Mouse (Mus musculus): Measurements from ENCODE around the gene 4921517D22Rik.

The 4921517D22Rik gene

DNA sequence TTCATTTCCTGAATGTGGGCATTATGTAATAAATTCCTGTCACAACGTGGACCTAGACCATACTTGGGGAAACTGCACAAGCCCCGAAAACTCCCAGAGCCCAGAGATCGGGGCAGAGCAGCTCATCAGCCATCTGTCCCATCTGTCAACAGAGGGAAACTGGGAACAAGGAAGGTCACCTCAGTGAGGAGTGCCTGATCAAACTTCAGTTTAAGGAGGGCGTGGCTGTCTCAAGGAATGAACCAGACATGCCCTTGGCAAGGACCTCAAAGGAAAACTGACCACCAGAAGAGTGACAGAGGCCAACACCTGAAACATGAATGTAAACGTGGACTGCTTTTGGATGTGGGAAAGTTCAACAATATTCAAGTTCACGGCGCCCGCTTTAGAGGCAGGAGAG lies 32.5 kb downstream of the 4921517D22Rik start:
- DNase-seq (ENCODE audit: low spot score in 2 of 2), result no peak

DNA sequence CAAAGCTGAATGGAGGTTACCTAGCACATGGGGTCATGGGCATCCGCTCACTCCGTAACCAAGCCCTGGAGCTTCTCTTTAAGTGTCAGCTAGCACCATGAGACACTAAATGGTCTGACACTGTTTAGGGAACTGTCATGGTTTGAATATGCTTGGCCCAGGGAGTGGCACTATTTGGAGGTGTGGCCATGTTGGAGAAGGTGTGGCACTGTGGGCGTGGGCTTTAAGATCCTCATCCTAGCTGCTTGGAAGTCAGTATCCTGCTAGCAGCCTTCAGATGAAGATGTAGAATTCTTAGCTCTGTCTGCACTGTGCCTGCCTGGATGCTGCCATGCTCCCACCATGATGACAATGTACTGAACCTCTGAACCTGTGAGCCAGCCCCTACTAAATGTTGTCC lies 33.5 kb downstream of the 4921517D22Rik start:
- no peak for DNase-seq (ENCODE audit: low spot score in 2 of 2)

DNA sequence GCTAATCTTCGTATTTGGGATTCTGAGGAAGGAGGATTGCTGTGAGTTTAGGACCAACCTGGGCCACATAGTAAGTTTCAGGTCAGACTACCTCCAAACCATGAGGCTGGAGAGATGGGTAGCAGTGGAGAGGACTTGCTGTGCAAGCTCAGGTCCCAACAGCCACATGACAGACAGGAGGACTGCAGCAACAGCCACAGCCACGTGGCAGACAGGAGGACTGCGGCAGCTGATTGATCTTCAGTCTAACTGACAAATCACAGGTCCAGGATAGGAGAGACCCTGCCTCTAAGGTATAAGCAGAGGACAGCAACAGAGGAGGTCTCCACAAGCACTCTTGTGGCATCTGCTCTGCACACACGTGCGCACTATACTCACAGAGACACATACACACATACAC lies 36.1 kb downstream of the 4921517D22Rik start:
- DNase-seq (ENCODE audit: low spot score in 2 of 2), result no peak

DNA sequence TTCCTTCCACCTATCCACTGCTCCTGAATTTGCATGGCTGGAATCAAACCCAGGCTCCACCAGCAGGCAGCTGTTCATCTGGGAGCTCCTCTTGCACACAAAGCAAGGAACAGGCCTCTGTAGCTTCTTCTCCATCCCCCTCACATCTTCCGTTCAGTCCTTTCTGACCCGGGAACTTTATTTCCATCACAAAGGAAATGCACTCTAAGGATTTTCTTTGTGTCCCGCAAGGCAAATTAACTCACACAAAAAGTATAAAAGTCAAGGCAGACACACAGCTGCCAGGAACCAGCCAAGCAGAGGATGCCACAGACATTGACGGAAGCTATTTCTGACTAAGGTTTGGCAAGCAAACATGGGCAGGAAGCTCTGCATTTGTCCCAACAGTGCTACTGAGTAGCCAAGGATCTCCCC lies 36.9 kb downstream of the 4921517D22Rik start:
- no peak for DNase-seq (ENCODE audit: low spot score in 2 of 2)

DNA sequence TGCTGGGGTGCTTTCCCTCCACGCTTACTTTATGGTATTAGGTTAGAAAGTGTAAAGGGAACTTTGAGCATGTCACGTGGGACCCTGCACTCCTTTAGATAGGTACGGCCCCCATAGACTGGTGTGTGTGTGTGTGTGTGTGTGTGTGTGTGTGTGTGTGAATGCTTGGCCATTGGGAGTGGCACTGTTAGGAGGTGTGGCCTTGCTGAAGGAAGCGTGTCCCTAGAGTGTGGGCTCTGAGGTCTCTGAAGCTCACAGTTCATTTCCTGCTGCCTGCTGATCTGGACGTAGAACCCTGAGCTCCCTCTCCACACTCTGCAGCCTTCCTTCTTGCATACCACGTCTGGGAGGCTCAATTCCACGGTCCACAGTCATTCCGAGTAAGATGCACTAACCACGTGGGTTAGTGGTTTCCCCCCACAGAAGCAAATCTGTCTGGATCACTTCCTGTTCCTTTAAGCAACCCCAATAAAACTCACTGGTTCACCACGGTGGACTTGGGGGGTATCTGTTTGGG lies 37.5 kb downstream of the 4921517D22Rik start:
- no peak for DNase-seq (ENCODE audit: low spot score in 2 of 2)

DNA sequence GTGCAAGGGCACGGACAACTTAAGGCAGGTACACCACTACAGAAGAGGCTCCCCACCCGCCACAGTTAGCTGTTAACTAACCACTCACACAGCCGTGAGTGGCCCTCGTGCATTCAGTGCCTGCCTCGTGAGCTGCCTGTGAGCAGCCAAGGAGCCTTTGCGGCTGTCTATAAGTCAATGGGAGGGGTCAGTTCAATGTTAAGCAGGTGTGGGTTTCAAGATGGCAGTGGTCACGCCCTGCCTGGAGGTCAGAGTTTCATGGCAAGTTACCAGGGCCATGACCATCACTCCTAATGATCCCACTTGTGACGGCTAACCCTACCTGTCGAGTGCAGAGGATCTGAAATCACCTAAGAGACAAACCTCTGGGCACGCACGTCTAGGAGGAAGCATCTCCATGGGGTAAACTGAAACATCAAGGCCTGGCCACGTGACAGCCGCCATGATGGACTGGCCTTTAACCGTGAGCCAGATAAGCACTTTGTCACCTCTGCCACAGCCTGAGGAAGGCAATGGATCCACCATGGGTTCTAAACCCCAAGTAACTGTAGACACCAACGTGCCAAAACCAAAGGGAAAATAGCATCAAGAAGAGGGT lies 38.1 kb downstream of the 4921517D22Rik start:
- no peak for DNase-seq (ENCODE audit: low spot score in 2 of 2)

DNA sequence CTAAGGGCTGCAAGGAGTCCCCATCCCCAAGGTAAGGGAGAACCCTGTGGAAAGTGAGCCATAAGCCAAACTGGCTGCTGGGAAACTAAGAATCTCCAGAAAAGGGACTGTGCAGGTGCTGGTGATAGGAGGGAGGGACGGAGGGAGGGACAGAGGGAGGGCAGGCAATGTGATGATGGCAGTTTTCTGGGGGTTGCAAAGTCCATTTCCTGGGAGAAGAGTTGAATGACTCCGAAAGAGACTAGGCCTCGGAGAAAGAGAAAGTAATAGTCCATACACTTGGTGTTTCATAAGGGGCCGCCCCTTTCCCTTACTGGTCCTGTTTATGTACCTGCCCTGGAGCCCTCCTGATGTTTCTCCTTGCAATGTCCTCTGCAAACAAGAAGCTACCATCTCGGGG lies 39.4 kb downstream of the 4921517D22Rik start:
- no peak for DNase-seq (ENCODE audit: low spot score in 2 of 2)

DNA sequence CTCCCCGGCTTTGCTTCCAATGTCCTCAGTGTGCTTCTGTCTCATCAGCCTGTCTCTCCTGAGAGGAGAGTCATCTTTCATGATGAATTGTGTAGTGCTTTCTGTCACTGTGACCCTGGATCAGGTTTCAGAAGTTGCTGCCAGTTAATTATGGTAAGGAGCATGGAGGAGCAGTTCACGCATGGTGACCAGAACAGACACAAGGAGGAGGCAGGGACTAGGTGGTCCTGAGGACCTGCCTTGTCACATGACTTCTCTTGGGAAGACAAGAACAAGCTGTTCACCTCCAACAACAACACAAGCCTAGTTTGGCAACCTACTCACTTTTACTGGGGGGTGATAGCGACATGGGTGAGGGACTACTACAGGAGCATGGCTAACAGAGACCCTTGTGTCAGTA lies 40.8 kb downstream of the 4921517D22Rik start:
- no peak for DNase-seq (ENCODE audit: low spot score in 2 of 2)

DNA sequence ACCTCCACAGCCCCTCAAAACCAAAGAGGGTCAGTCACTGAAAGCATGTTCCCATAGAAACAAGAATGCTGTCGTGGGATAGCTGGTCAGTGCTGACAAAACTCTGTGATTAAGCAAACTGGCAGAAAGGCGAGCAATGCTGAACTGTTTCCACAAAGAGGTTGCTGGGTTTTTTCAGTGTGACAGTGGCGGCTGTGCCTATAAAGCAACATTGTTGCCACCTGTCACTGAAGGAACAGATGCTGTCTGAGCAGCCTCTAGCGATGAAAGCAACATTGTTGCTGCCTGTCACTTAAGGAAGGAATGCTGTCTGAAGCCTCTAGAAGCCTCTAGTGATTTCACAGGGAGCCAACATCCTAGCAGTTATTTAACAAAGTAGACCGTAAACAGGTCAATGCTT lies 41.3 kb downstream of the 4921517D22Rik start:
- DNase-seq (ENCODE audit: low spot score in 2 of 2), result no peak

DNA sequence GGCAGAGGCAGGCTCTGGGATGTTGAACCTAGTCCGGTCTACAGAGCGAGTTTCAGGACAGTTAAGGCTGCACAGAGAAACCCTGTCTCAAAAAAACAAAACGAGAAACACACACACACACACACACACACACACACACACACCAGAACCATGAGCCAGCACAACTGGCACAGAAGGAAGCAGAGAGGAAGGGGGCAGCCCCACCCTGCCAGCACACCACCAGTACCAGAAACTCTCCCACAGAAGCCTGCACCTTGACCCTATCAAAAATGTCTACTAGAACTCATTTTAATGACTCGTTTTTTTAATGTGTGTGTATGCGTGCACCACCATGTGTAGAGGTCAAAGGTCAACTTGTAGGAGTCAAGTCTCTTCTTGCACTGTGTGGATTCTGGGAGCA lies 44.1 kb downstream of the 4921517D22Rik start:
- DNase-seq (ENCODE audit: low spot score in 2 of 2), result no peak

DNA sequence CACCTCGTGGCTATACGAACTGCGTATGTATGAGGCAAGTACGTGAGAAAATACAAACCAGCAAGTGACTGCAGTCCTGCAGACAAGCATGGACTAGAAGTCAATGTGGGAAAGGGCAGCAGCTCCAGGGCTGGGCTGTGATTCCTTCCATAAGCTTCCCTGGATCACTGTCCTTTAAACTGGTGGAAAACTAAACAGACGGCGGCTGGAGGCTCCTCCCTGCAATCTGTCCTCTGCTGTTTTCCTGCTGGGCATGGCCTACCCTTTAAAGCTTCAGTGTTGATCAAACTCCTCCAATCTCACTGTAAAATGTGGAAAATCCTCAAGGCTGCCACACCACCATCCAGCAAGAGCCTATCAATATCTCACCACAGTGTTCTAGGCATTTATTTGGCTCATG lies 45.3 kb downstream of the 4921517D22Rik start:
- DNase-seq (ENCODE audit: low spot score in 2 of 2), result no peak

DNA sequence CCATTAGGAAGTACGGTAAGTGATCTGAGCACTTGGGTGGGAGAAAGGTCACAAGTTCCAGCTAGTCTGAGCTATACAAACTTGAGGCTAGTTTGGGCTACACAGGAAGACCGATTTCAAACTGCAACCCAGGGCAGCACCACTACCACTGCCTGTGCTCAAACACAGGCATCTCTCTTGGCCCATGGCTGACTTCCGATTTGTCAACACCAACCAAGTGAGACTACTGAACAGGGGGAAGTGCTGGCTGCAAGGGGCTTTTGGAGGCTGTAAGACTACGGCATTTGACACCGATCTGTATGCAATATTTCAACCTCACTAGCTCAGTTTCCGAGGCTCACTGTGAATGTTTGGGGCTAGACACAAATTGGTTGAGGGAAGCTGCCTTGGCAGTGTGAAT lies 46.4 kb downstream of the 4921517D22Rik start:
- no peak for DNase-seq (ENCODE audit: low spot score in 2 of 2)

DNA sequence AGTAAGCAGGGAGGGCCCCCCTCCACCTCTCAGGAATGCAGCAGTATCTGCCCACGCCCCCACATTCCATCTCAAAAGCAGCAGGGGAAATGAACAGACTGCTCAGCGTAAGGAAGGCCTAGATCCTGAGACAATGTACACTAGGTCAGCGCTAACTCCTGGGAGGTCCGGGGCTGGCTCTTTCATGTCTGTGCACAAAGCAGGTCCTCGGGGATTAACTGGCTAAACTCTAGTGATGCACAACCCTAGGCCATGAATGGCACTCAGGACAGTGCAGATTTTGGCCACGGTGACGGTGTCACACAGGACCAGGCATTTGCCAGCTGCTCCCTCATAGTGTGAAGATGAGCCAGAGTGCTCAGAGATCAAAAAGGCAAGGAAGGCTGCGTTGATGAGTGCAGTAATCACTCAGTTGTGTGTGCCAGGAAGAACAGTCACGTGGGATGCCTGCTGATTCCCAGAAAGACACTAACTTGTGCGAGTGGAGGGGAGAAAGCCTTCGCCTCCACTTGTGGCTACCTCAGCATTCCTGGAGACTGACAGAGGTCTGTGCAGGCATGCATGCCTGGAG lies 47.1 kb downstream of the 4921517D22Rik start:
- no peak for DNase-seq (ENCODE audit: low spot score in 2 of 2)

DNA sequence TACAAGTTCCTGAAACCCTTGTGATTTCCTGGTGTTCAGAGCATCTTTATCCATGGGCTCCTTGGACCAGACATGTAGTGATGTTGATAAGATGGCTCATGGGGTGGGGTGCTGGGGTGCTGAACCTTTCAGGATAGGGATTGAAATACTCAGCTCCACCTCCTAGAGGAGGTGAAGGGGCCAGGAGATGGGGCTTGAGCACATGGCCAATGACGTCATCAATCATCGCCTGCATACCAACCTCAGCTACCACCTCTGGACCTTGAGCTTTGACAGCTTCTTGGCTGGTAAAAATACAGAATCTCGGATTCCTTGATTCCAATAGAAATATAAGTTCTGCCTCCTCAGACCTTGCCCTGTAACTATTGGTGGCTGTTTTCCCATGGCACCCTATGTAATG lies 48.4 kb downstream of the 4921517D22Rik start:
- no peak for DNase-seq (ENCODE audit: low spot score in 2 of 2)

DNA sequence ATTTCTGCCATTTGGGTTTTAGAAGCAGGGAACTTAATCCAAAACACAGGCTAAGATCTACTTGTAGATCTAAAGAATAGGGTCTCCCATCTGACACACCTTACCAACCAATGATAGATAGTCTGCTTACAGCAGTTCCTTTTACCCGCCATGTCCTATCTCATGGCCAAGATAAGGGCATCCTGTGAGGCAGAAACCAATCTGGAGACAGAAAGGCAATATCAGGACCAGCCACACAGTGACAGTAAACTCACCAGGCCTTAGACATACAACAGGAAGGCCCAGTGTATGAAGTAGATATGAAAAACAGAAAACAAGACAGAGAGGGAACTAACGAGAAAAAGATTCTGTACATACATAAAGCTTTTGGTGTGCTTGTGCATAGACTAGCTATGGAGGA lies 51.1 kb downstream of the 4921517D22Rik start:
- no peak for DNase-seq (ENCODE audit: low spot score in 2 of 2)

DNA sequence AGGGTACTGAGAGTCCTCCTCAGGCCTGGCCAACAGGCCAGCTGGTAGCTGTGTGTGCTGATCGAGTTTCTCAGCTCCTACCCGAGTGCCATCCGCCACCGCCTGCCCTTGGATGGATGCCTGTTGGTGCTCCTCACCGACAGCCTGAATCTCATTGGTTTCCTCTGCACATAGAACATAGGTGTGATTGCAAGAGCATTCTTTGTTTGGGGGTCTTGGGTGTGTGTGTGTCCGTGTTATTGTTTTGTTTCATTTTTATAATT lies 53.8 kb downstream of the 4921517D22Rik start:
- DNase-seq (ENCODE audit: low spot score in 2 of 2), result no peak

DNA sequence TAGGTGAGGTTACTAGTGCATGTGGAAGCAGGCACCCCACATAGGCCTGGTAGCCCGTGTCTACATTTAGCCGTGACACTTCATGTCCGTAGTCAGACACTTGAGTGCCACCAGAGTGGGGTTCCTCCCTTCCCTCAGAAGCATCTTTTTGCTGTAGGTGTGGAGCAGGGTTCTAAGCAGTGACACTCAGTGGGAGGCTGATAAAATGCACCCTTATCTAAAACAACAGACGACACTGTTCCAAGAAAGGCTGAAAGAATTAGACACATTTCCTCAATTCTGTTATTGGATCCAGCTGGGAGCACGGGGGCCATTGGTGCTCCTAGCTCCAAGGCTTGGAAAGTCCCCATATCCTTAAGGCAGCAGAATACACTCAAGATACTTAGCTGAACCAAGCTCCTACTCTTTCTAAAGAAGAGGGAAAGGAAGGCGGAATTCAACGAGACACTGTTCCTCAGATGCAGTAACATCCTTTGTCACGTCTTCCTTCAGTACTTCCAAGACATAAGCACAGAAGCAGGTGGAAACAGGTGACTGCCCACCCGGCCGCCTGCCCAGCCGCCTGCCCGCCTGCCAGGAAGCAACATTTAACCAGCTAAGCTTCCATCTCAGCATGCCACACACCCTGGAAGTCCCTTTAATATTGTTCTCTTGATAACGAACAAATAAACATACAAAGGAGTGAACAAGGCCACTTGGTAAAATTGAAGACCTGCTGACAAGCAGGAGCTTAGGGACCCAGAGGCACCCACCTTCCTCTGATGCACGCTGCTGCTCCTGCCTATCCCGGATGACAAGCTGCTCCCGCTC lies 54.3 kb downstream of the 4921517D22Rik start:
- no peak for DNase-seq (ENCODE audit: low spot score in 2 of 2)

DNA sequence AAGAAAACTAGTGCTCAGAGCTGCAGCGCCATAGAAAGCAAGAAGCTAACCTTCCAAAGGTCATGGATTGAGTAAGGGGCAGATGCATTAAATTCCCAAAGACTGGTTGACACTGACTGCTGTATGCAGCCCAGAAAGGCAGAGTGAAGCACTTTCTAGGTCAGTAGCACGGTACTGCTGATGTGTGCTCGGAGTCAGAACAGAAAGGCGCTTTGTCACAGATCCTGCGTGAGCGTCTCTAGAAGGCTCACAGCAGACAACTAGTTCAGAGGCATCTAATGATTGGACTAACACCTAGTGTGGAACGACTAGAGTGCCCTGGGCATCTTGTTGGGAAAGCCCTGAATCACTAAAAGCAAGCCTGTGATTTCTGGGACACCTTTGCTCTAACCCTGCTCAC lies 56.1 kb downstream of the 4921517D22Rik start:
- no peak for DNase-seq (ENCODE audit: low spot score in 2 of 2)

Measured in urinary bladder, adult 18-20 months (tissue).